Mouse (Mus musculus) G1E (cell line): ENCODE data around the gene Ablim1.

Experiments
- CTCF ChIP-seq: IDR thresholded peaks from 2 replicates; pipeline ENCODE4 v1.5.1; 2012; ENCODE audit warnings: low read depth, low read length, inconsistent platforms, mixed read lengths
- TAL1 ChIP-seq: conservative IDR thresholded peaks from 2 replicates; pipeline ENCODE4 v1.6.1; 2012; ENCODE audit warnings: low read depth, low read length, inconsistent platforms, mixed read lengths

- TF ChIP-seq CTCF (no peak), TAL1 (no peak)
These were observed 8.7 kb downstream of the Ablim1 start for GRCm38 (mm10) chr19:57305972-57306371.
